Mouse (Mus musculus) left cerebral cortex, postnatal 25 days (tissue): ENCODE results near the gene Gm13889. TPM values are rescaled to one million over a fixed set of nuclear protein-coding genes. Genes with fewer than 3 reads are reported as not detected.
A peak's percentile ranks its signal among the peaks of the same experiment; 100 is the strongest.

Source experiments
- DNase-seq, 2 experiments: peaks; one replicate each; pipeline ENCODE4 v3.0.0; 2022; ENCODE audit warnings: low spot score in 2 of 2, mixed read lengths in 1 of 2
- intact Hi-C: fragments of 180-260 bp; cut with DNase I; formaldehyde crosslinking; loops from one replicate; pipeline ENCODE4 v1.15.1; 2025
- total RNA-seq, 2 experiments: library from RNA; stranded (reverse); gene quantifications; 2 replicates each; pipeline ENCODE4 v1.2.3; 2021

Gene Gm13889
- total RNA-seq = 10 to 100 TPM; 46.6 to 48.8 TPM

DNA sequence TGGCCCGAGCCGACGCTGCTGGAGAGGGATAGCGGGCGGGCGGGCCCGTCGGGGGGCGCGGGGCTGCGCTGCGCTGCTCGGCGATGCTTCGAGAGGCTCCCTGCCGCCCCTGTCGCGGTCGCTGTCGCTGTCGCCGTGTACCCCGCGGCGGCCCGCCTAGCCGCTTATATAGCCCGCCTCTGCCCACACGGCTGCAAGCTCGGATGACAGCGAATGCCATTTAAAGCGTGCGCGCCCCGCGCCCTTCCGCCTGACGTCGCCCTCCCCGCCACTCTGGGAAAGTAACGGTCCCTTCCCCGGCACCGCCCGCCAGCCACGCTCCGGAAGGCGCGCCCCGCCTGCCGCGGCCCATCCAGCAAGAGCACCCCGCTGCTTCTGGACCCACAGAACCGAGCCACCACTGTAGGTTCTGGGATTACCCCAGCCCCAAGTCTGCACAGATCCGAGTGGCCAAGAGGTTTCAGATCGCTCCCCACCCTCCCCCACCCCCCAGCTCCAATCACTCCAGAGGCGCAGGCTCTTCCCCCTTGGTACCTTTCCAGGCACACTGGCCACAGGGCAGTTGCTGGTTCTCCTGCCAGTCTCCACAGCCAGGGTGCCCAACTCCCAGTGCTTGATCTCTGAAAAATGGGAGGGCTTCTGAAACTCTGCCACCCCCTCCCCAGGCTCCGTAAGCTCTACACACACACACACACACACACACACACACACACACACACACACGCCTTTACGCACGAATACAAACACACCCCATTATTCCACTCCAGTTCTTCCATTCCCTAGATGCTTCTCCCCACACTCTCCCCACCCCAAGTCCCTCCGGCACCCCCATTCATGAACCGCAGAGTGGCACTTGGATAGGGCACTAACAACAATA lies at the start of gene Gm13889:
Gene Gm13889, minus strand, starts transcription at position 294 of the 877 bp plus-strand sequence.
- intact Hi-C loops = loop anchor here (2.0 kb wide), 2 partner anchors 38 to 86 kb away; no protein-coding TSS in a partner anchor
- peak; percentile 84 to 90 for DNase-seq

DNA sequence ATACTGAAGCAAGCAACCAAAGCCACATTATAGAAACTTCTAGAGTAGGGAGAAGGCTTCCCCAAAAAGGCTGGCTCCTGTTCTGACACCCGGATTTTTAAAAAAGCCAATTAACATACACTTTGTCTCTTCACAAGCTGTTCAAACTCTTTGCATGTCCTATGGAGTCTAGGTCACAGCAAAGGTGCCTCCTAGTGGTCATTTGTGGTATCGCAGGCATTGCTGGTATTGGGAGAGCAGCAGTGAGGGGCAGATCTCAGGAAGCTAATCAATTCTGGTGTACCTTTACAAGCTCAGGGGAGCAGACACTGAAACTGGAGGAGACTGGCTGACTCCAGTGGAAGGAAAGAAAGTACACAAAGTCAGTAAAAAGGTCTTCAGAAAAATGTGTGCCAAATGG lies 45.3 kb upstream of the Gm13889 start:
- intact Hi-C loops = loop anchor here (1.0 kb wide), 1 partner anchor 131 kb away; no protein-coding TSS in a partner anchor
- DNase-seq = peak; percentile 87 to 90

DNA sequence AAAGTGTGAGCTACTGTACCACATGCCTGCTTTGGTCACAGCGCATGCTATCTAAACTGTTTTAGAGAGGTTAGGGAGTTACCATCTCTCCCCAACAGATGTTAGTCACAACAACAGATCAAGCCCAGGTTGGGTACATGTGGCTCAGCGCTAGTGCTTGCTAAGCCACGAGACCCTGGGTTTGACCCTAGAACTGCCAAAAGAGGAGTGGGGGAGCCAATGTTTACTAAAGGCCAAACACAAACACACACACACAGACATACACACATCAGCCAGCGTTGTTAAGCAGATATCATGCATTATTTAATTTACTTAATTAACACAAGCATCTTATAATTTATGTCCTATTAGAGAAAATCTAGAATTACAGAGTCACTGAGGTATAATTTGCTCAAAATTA lies 44.9 kb upstream of the Gm13889 start:
- intact Hi-C loops = loop anchor here (1.0 kb wide), 1 partner anchor 131 kb away; no protein-coding TSS in a partner anchor
- no peak for DNase-seq

DNA sequence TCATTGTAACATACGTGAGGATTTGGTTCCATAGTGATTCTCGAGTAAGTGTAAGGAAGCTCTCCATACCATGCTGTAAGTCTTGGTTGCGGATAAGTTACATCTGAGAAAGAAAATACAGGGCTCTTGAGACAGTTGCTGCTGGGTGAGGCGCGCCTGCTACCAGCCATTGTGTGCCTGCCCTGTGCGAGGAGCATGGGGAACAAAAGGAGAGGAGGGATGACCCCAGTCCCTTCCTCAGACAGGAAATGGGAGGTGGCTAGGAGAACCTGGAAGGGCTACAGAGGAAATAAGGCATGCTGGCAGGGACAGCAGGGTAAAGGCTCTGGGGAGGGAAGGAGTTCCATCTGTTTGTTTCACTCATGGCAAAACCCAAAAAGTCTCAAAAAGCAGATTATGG lies 44.4 kb upstream of the Gm13889 start:
- DNase-seq = no peak
- intact Hi-C loops = no loop called here

DNA sequence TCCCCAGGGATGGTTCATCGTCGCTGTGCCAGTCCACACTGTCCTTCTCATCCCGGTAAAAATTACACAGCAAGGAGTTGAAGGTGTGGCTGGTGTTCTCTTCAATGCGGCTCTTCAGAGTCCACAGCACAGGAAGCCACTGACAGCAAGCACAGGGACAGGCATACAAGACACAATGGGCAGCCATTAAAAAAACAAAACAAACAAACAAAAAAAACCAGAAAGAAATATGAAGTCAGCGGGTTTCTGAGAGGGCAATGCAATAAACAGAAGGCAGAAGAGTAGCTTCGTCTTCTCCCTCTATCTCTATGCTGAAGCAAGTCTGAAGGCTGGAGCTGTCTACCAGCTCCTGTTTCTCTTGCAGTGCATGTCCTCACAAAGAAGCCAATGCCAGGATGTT lies 39.3 kb upstream of the Gm13889 start, which contains the start of gene Gm27027:
Gene Gm27027, minus strand, starts transcription at position 101 of the 400 bp plus-strand sequence.
- no peak for DNase-seq
- intact Hi-C loops = no loop called here

DNA sequence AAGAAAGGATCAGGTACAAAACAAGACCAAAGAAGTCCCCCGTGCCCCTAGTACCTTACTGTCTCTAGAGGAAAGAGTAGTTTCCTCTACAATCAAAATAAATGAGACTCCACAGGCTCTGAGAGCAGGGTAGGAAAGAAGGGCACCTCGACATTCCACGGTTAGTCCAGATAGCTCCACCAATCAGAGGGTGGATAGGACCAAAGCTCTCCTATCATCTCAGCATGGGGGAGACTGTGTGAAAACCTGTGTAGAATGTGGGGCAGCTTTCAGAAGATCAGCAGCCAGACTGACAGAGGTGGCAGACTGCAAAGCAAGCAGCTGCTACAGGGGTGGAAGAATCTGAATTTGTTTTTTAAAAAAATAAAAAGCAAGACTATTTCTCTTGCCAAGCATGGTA lies 35.8 kb upstream of the Gm13889 start:
- DNase-seq = peak in 1 of 2 experiments; percentile 45
- intact Hi-C loops = no loop called here

DNA sequence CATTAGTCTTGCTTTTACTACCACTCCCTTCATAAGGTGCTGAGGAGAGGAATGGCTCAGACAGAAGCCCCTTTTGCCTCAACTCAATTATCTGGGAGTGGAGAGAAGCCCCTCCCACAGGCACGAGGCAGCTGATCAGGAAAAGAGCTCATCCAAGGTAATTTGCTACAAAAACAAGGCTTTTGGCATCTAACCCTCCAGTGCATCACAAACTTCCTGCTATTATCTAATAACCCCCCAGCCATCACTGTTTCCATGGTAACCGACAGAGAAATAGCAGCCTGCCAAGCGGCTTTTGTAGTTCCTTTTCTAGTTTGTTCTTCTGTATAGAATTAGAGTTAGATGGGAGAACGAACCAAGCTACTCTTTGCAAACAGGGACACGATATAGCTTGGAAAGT lies 35.3 kb upstream of the Gm13889 start:
- intact Hi-C loops = no loop called here
- peak in 1 of 2 experiments; percentile 48 for DNase-seq

DNA sequence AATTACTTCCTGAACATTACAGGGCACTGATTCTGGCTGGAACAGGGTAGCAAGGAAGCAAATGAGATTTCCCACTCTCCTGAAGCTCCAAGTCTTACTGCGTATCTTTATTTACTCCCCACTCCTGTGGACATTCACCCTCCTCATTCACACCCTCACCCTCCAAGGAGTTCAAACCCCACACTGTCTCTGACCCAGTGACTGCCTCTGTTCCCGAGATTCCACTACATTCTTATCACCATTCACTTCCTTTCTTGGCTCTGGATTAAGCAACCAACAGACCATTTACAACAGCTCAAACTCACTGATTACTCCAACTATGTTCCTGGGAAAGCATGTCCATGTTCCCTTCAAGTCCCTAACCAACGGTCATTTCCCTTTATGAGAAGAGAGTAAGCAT lies 34.3 kb upstream of the Gm13889 start:
- intact Hi-C loops = no loop called here
- DNase-seq = no peak

DNA sequence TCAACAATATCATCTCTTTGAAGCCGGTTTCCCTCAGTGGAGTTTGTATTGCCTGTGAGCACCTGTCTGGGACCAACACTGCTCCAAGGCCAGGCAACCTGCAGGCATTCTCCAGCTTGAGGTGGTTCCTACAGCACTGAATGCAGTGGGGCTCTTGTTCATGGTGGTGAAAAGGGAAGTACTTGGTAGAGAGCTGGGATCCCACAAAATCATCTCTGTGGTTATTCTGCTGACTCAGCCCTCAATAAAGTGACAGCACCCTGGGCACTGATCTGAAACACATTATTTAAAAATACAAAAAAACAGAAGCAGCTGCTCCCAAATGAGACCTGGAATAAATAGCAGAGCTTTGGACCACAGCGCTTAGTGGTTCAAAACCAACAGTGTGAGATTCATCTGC lies 31.4 kb upstream of the Gm13889 start:
- intact Hi-C loops = no loop called here
- no peak for DNase-seq

DNA sequence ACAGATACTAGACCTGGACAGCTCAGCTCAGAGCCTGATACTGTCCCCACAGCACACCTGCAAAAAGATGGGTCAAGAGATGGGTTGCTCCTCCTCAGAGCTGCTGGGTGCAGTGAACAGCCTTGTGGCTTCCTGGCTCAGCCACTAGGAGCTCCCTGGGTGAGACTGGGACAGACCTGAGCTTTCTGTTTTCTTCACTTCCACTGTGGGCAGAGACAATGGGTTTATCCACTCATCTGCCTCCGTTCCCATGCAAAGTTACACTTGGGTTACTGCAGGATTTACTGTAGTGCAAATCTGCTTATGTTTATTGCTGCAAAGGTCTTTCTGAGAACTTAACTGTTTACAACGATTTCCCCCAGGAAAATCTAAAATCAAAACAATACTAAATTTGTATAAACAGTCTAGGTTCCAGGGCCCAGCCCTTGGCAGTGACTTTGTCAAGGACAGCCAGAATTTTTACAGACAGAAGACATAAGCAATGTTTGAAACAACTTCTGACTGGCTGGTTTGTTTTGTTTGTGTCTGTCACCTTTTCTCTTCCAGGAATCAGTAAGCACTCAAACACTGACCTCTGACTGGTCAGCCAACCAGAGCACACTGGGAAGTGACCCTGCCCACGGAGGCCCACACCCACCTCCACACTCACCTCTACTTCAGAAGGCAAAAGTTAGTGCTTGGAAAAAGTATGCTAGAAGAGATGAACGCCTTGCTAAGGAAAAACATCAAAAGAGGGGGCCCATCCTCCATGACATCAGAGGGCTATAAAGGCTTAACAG lies 25.6 kb upstream of the Gm13889 start:
- no peak for DNase-seq

DNA sequence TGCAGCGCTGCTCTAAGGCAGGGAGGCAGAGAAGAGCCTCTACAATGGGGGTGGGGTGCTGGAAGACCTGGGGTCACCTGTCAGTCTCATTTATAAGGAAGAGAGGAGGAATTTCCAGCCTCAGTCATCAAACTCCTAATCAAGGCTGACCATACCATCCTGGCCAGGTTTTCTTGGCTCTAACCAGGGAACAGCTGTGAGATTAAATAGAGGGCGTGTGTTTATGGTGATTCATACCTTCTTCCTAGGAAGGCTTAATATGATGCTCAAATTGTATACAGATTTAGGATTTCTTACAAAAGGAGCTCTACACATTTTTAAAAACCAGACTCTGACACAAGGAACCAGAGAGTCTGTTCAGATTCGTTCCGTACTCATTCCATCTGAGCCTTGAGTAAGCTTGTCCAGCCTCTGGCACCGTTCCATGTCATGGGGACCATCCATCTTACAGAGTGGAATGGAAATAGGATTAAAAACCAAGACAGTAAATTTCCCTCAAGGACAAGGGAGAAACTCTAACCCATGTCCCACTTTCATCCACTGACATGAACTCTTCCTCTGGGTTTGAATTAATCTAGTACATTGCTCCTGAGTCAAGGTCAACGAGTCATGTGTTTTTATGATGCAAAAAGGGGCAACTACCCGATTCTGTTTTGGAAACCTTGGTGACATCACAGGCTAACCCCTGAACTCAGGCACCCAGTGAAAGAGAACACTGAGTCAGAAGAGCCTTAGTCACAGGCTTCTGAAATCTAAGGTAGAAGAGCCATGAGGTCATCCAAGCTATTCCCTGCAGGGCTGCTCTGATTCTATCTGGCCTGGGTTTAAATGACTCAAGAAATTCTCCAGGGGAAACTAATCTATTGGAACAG lies 22.5 kb upstream of the Gm13889 start:
- intact Hi-C loops = no loop called here

More for the DNA sequence above, 25.6 kb upstream of the Gm13889 start:
- intact Hi-C loops = no loop called here

DNA sequence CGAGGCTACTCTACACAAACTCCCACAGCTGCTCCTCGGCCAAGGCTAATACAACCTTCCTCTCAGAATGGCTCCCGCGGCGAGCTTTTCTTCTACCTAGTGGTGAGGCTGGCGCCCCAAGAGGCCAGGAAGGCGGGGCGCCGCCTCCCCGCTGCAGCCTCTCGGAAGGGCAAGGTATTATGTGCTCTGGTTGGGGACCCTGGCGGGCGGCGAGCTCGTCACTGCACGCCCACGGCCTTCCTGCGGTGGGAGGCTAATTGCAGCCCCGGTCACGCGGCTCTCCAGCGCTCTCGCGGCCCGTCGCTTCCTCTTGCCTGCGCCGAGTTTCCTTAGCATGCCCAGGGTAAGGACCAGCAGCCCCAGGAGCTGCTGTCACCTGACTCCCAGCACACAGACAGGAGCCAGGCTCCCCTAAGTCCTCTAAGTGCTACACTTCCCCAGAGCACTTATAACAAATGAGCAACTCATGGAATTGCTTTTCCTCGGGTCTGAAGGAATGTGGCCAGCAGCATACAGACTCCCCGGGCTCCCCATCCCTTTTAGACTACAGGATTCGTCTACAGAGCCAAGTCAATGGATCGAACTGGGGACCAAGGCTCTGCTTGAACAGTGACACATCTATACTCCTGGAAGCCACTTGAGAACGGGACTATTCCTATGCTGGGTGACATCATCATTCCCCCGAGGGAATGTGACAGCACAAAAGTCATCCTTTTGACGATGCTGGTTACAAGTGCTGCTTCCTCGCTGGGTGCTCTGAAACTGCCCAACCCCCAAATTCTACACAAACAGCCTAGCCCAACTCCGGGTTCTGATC lies 19.6 kb upstream of the Gm13889 start:
- DNase-seq = peak; percentile 61 to 65
- intact Hi-C loops = no loop called here

More for the DNA sequence above, 22.5 kb upstream of the Gm13889 start:
- DNase-seq = peak in 1 of 2 experiments; percentile 20

DNA sequence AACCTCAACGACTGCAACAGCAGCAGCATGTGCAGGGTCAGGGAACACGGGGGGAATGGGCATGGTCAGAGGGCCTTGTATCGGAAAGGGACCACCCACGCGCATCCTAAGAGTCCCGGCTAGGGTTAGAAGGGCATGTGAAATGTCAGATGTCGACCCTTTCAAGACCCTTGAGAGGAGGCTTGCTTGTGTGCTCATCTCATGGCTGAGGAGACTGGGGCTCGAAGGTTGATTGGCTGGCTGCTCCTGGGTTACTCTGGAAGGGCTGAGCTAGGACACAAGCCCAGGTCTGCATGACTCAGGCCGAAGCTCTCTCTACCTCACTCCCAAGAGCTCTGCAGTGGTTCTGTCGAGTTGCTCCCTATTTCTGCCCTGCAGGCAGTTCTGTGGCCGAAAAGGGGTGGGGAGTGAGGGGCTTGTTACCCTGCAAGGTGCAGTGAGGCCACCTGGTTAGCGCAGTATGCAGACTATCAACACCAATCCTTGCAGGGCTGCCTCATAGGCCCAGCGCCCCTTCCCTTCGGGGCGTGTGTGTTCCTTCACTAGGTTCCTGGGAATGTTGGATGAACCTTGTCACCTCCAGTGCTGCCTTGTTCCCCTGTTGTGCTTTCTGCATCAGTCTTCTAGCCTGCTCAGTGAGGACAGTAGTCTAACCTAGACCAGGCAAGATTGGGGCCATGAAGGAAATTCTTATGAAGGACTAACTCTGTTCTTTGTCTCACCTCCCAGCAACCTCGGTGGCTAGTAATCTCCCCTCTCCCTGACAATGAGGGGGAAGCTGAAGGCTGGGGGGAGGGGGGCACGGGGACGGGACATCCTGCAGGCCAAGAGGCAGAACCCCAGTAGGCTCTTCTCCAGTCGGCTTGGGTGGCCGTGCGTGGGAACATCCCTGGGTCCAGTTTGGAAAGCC lies 18.8 kb upstream of the Gm13889 start:
- intact Hi-C loops = no loop called here
- DNase-seq = no peak

DNA sequence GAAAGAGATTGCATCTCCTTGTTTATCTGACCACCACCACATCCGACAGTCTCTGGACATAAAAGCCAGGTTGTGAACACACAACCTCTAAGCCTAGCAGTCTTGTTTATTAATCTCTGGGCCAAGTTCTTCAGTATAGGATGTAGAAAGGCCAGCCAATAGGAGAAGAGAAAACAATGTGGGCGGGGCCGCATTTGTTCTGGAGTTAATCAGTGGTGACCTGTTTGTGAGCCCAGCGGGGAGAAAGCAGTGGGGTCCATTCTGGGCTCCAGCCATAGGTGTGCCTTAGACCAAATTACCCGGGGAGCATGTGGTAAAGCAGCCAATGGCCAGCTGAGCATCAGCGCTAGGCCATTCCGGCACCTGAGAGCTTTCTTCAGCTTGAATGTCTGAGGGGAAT lies 18.0 kb upstream of the Gm13889 start:
- no peak for DNase-seq
- intact Hi-C loops = no loop called here

DNA sequence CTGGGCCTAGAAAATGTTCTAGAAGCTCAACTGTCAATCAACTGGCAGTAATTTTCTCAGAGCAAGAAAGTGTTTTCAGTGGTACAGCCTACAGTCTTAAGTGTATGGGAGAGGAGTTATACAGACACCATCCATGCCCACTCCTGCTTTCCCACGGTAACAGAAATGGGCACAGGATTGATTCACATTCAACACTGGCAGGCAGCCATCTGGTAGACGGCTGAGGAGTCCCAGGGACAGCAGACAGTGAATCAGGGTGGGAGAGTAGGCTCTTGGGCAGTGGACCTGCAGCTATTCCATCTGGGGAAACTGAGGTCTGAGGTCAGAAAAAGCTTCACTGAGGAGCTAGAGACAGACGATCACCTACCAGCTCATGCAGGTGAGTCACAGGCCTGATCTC lies 14.6 kb upstream of the Gm13889 start:
- peak in 1 of 2 experiments; percentile 63 for DNase-seq
- intact Hi-C loops = no loop called here

DNA sequence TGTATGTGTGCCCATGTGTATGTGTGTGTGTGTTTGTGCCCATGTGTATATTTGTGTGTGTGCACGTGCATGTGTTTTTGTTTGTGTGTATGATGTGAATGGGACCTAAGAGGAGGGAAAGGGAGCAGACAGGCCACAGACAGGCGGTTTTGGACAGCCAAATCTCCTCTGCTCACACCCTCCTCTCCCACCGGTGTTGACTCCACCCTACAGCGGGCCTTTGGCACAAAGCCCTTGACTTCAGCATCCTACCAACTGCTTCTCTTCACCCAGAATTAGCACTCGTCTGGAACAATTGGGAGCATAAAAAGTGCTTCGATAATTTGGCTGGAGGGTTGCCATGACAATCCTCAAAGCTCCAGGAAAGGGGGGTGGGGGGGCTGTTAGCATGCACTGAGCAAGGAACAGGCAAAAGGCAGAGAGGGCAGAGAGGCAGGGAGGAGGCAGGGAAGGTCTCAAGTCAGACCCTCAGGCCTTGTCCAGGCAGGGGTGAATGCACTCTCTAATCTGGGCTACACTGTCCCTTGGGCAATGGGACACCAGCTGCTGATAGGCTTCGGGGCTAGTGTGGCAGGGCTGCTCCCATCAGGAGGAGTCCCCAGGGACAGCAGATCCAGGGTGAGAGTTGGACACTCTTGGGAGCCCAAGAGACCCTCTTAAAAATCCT lies 7.6 kb upstream of the Gm13889 start:
- no peak for DNase-seq
- intact Hi-C loops = no loop called here

DNA sequence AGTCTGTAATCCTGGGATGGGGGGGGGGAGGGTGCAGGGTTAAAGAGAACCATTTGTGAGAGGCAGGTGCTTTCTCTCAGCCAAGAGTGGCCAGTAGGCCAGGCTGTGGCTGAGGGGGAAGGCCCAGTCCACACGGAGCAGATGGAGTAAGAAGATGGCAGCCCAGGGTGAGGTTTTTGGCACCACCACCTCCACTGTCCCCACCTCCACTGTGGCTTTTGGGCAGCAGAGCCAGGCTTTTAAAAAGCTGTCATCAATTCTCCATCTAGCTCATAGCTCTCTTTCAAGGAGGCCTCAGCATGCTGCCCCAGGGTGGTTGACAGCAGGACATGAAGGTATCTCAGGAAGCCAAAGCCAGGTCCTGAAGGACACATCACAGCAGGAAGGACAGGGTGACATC lies 6.8 kb upstream of the Gm13889 start:
- intact Hi-C loops = no loop called here

More for the DNA sequence above, 6.8 kb upstream of the Gm13889 start:
- no peak for DNase-seq
